Mouse (Mus musculus): ENCODE measurements around the gene C1qbp. TPM values are rescaled to one million over a fixed set of nuclear protein-coding genes. Genes with fewer than 3 reads are reported as not detected.

C1qbp gene
- polyA plus RNA-seq, 2 experiments: 129 to 162 TPM

DNA sequence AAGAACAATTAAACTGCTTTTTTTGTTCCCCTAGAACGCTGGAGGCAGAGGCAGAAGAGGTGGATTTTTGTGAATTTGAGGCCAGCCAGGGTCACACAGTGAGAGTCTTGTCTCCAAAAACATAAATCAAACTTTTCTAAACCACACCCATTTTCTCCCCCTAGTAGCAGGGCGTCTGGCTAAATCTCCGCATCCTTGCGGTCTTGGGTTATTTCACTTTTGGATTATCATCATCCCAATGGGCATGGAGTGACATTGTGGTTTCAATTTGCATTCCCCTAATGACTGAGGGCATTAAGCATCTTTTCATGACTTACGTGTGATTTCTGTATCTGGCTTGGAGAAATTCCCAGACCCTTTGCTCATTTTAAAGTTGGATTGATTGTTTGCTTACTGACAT is 51.4 kb downstream of the C1qbp start:
- H3K36me3 ChIP-seq (replicated peaks; ENCODE audit: control insufficient read depth, insufficient read depth, low read depth): peaks cover 15% of the 10 kb centered on the region
- DNase-seq (ENCODE audit: low read depth in 3 of 3, low spot score in 3 of 3): no peak
- H3K4me3 ChIP-seq (ENCODE audit: insufficient read depth in 1 of 2, low read depth in 2 of 2, low read length in 2 of 2): no peak overlapping the region

More for the DNA sequence above, 51.4 kb downstream of the C1qbp start:
- no peak for ATAC-seq (ENCODE audit: insufficient read depth)
- no peaks in the 10 kb centered on the region for H3K4me1 ChIP-seq (replicated peaks; ENCODE audit: control insufficient read depth in 2 of 2, insufficient read depth in 2 of 2, low read length in 1 of 2)
- no peak overlapping the region for H3K4me2 ChIP-seq (ENCODE audit: low read depth)
- H3K9ac ChIP-seq (replicated peaks): no peak overlapping the region
- H3K9me3 ChIP-seq (ENCODE audit: control insufficient read depth, low read length): no peaks in the 10 kb centered on the region
- WGBS (ENCODE audit: insufficient replicate concordance): 79% methylated on average over 5 of the region's 5 CpGs
- H3K27ac ChIP-seq: no peak overlapping the region
- no peaks in the 10 kb centered on the region for H3K27me3 ChIP-seq (ENCODE audit: control insufficient read depth, insufficient read depth, low read length)
- no peak for TF ChIP-seq CTCF (IDR thresholded peaks at IDR 0.05; ENCODE audit: low read depth)
- TF ChIP-seq EP300 (IDR thresholded peaks at IDR 0.05; ENCODE audit: low read depth): no peak

Other genes with a start within 250 kb of the C1qbp start
- gene Zfp3, start 218.8 kb downstream of the C1qbp start, polyA plus RNA-seq (2012; rRNA removed): 0.38 and 0.64 TPM in 2 replicates
- gene Zfp3, start 218.8 kb downstream of the C1qbp start, polyA plus RNA-seq (2014; fragmentation: Nextera tagmentation; extraction: Ambion mirVana): 0.85 and 1.1 TPM in 2 replicates
- gene Scimp, start 170.4 kb downstream of the C1qbp start, polyA plus RNA-seq (2012; rRNA removed): 0.10 and 0.12 TPM in 2 replicates
- gene Scimp, start 170.4 kb downstream of the C1qbp start, polyA plus RNA-seq (2014; fragmentation: Nextera tagmentation; extraction: Ambion mirVana): 0.51 and 0.64 TPM in 2 replicates
- gene Rabep1, start 138.2 kb downstream of the C1qbp start, polyA plus RNA-seq (2012; rRNA removed): 2.1 and 3.7 TPM in 2 replicates
- 9.1 and 10.3 TPM in 2 replicates for gene Rabep1, start 138.2 kb downstream of the C1qbp start, polyA plus RNA-seq (2014; fragmentation: Nextera tagmentation; extraction: Ambion mirVana)
- 26.5 and 41.5 TPM in 2 replicates for gene Nup88, start 13.1 kb downstream of the C1qbp start, polyA plus RNA-seq (2012; rRNA removed)
- 60.9 and 61.0 TPM in 2 replicates for gene Nup88, start 13.1 kb downstream of the C1qbp start, polyA plus RNA-seq (2014; fragmentation: Nextera tagmentation; extraction: Ambion mirVana)
- 49.4 and 60.2 TPM in 2 replicates for gene Rpain, start 12.8 kb downstream of the C1qbp start, polyA plus RNA-seq (2012; rRNA removed)
- gene Rpain, start 12.8 kb downstream of the C1qbp start, polyA plus RNA-seq (2014; fragmentation: Nextera tagmentation; extraction: Ambion mirVana): 109 and 113 TPM in 2 replicates
- 4.4 and 6.2 TPM in 2 replicates for gene Dhx33, start 21.4 kb upstream of the C1qbp start, polyA plus RNA-seq (2012; rRNA removed)
- 4.9 and 5.8 TPM in 2 replicates for gene Dhx33, start 21.4 kb upstream of the C1qbp start, polyA plus RNA-seq (2014; fragmentation: Nextera tagmentation; extraction: Ambion mirVana)
- 8.0 and 13.3 TPM in 2 replicates for gene Mis12, start 36.6 kb upstream of the C1qbp start, polyA plus RNA-seq (2012; rRNA removed)
- 14.7 and 15.8 TPM in 2 replicates for gene Mis12, start 36.6 kb upstream of the C1qbp start, polyA plus RNA-seq (2014; fragmentation: Nextera tagmentation; extraction: Ambion mirVana)
- gene Derl2, start 36.8 kb upstream of the C1qbp start, polyA plus RNA-seq (2012; rRNA removed): 9.4 and 10.4 TPM in 2 replicates
- gene Derl2, start 36.8 kb upstream of the C1qbp start, polyA plus RNA-seq (2014; fragmentation: Nextera tagmentation; extraction: Ambion mirVana): 35.7 and 36.9 TPM in 2 replicates
- 1.7 and 2.4 TPM in 2 replicates for gene 6330403K07Rik, start 50.5 kb upstream of the C1qbp start, polyA plus RNA-seq (2012; rRNA removed)
- 0.86 and 1.1 TPM in 2 replicates for gene 6330403K07Rik, start 50.5 kb upstream of the C1qbp start, polyA plus RNA-seq (2014; fragmentation: Nextera tagmentation; extraction: Ambion mirVana)
- gene Nlrp1a, start 161.7 kb upstream of the C1qbp start, polyA plus RNA-seq (2012; rRNA removed): 0.08 and 0.17 TPM in 2 replicates
- 0.19 and 0.32 TPM in 2 replicates for gene Nlrp1a, start 161.7 kb upstream of the C1qbp start, polyA plus RNA-seq (2014; fragmentation: Nextera tagmentation; extraction: Ambion mirVana)
- 0.10 and 0.11 TPM in 2 replicates for gene Nlrp1b, start 247.7 kb upstream of the C1qbp start, polyA plus RNA-seq (2012; rRNA removed)
- gene Nlrp1b, start 247.7 kb upstream of the C1qbp start, polyA plus RNA-seq (2014; fragmentation: Nextera tagmentation; extraction: Ambion mirVana): 0.04 TPM in 1 of 2 replicates, not detected in the other